8 mouse cellular contexts compared by ENCODE assay signal in the genomic region with DNA sequence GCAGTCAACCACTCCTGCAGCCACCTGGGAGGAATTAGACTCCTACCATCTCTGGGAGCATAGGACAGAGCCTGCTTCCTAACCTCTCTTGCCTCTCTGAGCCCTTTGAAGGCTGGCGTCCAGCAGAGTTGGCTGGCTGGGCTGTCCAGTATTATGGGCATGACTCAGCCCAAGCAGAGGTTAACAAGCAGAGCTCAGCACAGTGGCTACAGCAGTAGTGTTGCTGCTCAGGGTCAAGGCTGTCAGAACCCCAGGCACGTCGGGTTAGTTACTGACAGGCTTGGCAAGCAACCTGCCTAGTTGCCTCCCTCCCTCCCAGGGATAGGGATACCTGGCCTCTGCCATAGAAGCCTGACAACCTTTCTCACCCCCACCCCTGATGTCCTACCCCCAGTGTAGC. TPM values are rescaled to one million over a fixed set of nuclear protein-coding genes. Genes with fewer than 3 reads are reported as not detected.
DNase-seq lines count a peak whose midpoint lies in the region; ATAC-seq and TF ChIP-seq lines count a peak whose summit lies in the region.

No protein-coding gene starts in this region.

- in situ Hi-C loops in Patski (cut with MboI; ENCODE audit: low pct_unique_long_range_greater_than_20kb): no loop called here

- peaks cover 9% of the 10 kb centered on the region; the same call in 1 of the 2 replicates for H3K36me3 ChIP-seq in hindbrain, embryonic 10.5 days
- H3K36me3 ChIP-seq in hindbrain, embryonic 11.5 days (ENCODE audit: control insufficient read depth, insufficient read depth, low read length): no peaks in the 10 kb centered on the region
- H3K36me3 ChIP-seq in forebrain, postnatal 0 days (ENCODE audit: insufficient read depth): no peaks in the 10 kb centered on the region; the same call in 1 of the 2 replicates
- no peaks in the 10 kb centered on the region; the same call in 1 of the 2 replicates for H3K36me3 ChIP-seq in intestine, embryonic 14.5 days (ENCODE audit: control insufficient read depth, insufficient read depth, low read length)

- H3K4me3 ChIP-seq in hindbrain, embryonic 10.5 days: peak overlapping the region; percentile 6; the same call in 1 of the 2 replicates
- H3K4me3 ChIP-seq in hindbrain, embryonic 11.5 days (ENCODE audit: low read depth, low read length): no peak overlapping the region
- H3K4me3 ChIP-seq in forebrain, postnatal 0 days (ENCODE audit: low read depth, low read length): no peak overlapping the region
- H3K4me3 ChIP-seq in intestine, embryonic 14.5 days (ENCODE audit: low read depth, low read length): no peak overlapping the region

- peak; percentile 2 for DNase-seq in hindbrain, embryonic 10.5 days (ENCODE audit: low spot score)
- DNase-seq in hindbrain, embryonic 11.5 days (ENCODE audit: low spot score): no peak
- DNase-seq in Patski (ENCODE audit: low read depth, low spot score): no peak
- DNase-seq in forebrain, postnatal 0 days: no peak
- no peak for DNase-seq in intestine, embryonic 14.5 days (ENCODE audit: low spot score)
- DNase-seq in lung, postnatal 25 days (ENCODE audit: low spot score): peak; percentile 3
- no peak for DNase-seq in frontal cortex, postnatal 25 days (ENCODE audit: low spot score in 2 of 2)
- no peak for DNase-seq in layer of hippocampus, postnatal 25 days (ENCODE audit: extremely low spot score in 1 of 2, low spot score in 1 of 2)

- no peak overlapping the region for H3K27ac ChIP-seq in hindbrain, embryonic 10.5 days
- no peak overlapping the region for H3K27ac ChIP-seq in hindbrain, embryonic 11.5 days (ENCODE audit: low read depth, low read length)
- H3K27ac ChIP-seq in forebrain, postnatal 0 days (ENCODE audit: low read depth, low read length): no peak overlapping the region
- no peak overlapping the region for H3K27ac ChIP-seq in intestine, embryonic 14.5 days (ENCODE audit: low read depth)

- WGBS in hindbrain, embryonic 10.5 days: 44% methylated on average over 3 of the region's 3 CpGs
- 58% methylated on average over 3 of the region's 3 CpGs for WGBS in hindbrain, embryonic 11.5 days
- 45% methylated on average over 3 of the region's 3 CpGs for WGBS in forebrain, postnatal 0 days
- WGBS in intestine, embryonic 14.5 days: 38% methylated on average over 3 of the region's 3 CpGs

- H3K9ac ChIP-seq in hindbrain, embryonic 11.5 days (ENCODE audit: low read depth, low read length): no peak overlapping the region
- no peak overlapping the region for H3K9ac ChIP-seq in forebrain, postnatal 0 days
- no peak overlapping the region for H3K9ac ChIP-seq in intestine, embryonic 14.5 days (ENCODE audit: low read length)

- peaks cover 6% of the 10 kb centered on the region for H3K27me3 ChIP-seq in hindbrain, embryonic 10.5 days (ENCODE audit: insufficient read depth, poor library complexity, severe bottlenecking)
- H3K27me3 ChIP-seq in hindbrain, embryonic 11.5 days (ENCODE audit: control insufficient read depth, insufficient read depth, low read length): no peaks in the 10 kb centered on the region
- peaks cover 5% of the 10 kb centered on the region for H3K27me3 ChIP-seq in Patski
- no peaks in the 10 kb centered on the region for H3K27me3 ChIP-seq in forebrain, postnatal 0 days (ENCODE audit: insufficient read depth, low read length)
- no peaks in the 10 kb centered on the region for H3K27me3 ChIP-seq in intestine, embryonic 14.5 days (replicated peaks; ENCODE audit: control insufficient read depth, insufficient read depth, low read length)

- H3K4me1 ChIP-seq in hindbrain, embryonic 10.5 days (replicated peaks): peaks cover 34% of the 10 kb centered on the region
- H3K4me1 ChIP-seq in hindbrain, embryonic 11.5 days (replicated peaks; ENCODE audit: control insufficient read depth, insufficient read depth, low read length): no peaks in the 10 kb centered on the region
- no peaks in the 10 kb centered on the region for H3K4me1 ChIP-seq in forebrain, postnatal 0 days (ENCODE audit: insufficient read depth)
- H3K4me1 ChIP-seq in intestine, embryonic 14.5 days (replicated peaks; ENCODE audit: control insufficient read depth, insufficient read depth, low read length): peaks cover 17% of the 10 kb centered on the region

- POLR2A ChIA-PET in Patski (lab: Charles Lee): no interaction called here

- CTCF ChIA-PET in Patski (lab: Charles Lee): interaction anchor here (1.3 kb wide), 1 partner anchor 33 kb away, joined by 3 read pairs; no protein-coding TSS in a partner anchor

- ATAC-seq in hindbrain, embryonic 11.5 days (ENCODE audit: low FRiP score): no peak
- ATAC-seq in Patski: peak; percentile 18
- ATAC-seq in forebrain, postnatal 0 days: no peak
- ATAC-seq in intestine, embryonic 14.5 days (replicated peaks; ENCODE audit: low FRiP score, low TSS enrichment, low read depth): no peak

- no peaks in the 10 kb centered on the region for H3K9me3 ChIP-seq in hindbrain, embryonic 10.5 days
- no peaks in the 10 kb centered on the region for H3K9me3 ChIP-seq in hindbrain, embryonic 11.5 days (ENCODE audit: control insufficient read depth, low read length)
- no peaks in the 10 kb centered on the region for H3K9me3 ChIP-seq in forebrain, postnatal 0 days (ENCODE audit: low read length)
- no peaks in the 10 kb centered on the region for H3K9me3 ChIP-seq in intestine, embryonic 14.5 days (ENCODE audit: control insufficient read depth, low read length)

- H3K4me2 ChIP-seq in hindbrain, embryonic 11.5 days (replicated peaks; ENCODE audit: low read depth, low read length): no peak overlapping the region
- H3K4me2 ChIP-seq in forebrain, postnatal 0 days (ENCODE audit: low read depth): 0 out of 2 replicates have a peak overlapping the region, but pooled peaks have one; percentile 5
- H3K4me2 ChIP-seq in intestine, embryonic 14.5 days (ENCODE audit: low read length): peak overlapping the region; percentile 60

- TF ChIP-seq CTCF in Patski (IDR thresholded peaks at IDR 0.05): no peak
- TF ChIP-seq CTCF in forebrain, postnatal 0 days (IDR thresholded peaks at IDR 0.05; ENCODE audit: low read depth): no peak

RNA-seq across cellular contexts. Expression of a gene that starts 1.9 kb away (rescaled TPM):
- 10.7 and 14.1 TPM in 2 replicates for polyA plus RNA-seq in hindbrain, embryonic 10.5 days (2016; fragmentation: Nextera tagmentation; extraction: Ambion mirVana)
- polyA plus RNA-seq in hindbrain, embryonic 11.5 days (2014; fragmentation: Nextera tagmentation; extraction: Ambion mirVana): 7.6 and 8.7 TPM in 2 replicates
- 13.3 TPM for polyA plus RNA-seq in Patski (2021)
- 11.7 and 13.8 TPM in 2 replicates for total RNA-seq in forebrain, postnatal 0 days (2014; rRNA removed)
- polyA plus RNA-seq in forebrain, postnatal 0 days (2015; fragmentation: Nextera tagmentation; extraction: Ambion mirVana): 6.7 and 7.6 TPM in 2 replicates
- 15.7 and 16.8 TPM in 2 replicates for polyA plus RNA-seq in intestine, embryonic 14.5 days (2014; fragmentation: Nextera tagmentation; extraction: Ambion mirVana)
- total RNA-seq in layer of hippocampus, postnatal 25 days (2021): 10 to 100 TPM; 11.3 to 13.9 TPM

RNA-seq across cellular contexts. Expression of a gene that starts 2.3 kb away (rescaled TPM):
- polyA plus RNA-seq in hindbrain, embryonic 10.5 days (2016; fragmentation: Nextera tagmentation; extraction: Ambion mirVana): 144 and 164 TPM in 2 replicates
- 146 and 155 TPM in 2 replicates for polyA plus RNA-seq in hindbrain, embryonic 11.5 days (2014; fragmentation: Nextera tagmentation; extraction: Ambion mirVana)
- polyA plus RNA-seq in Patski (2021): 324 TPM
- total RNA-seq in forebrain, postnatal 0 days (2014; rRNA removed): 41.9 and 45.4 TPM in 2 replicates
- polyA plus RNA-seq in forebrain, postnatal 0 days (2015; fragmentation: Nextera tagmentation; extraction: Ambion mirVana): 113 and 121 TPM in 2 replicates
- 230 and 236 TPM in 2 replicates for polyA plus RNA-seq in intestine, embryonic 14.5 days (2014; fragmentation: Nextera tagmentation; extraction: Ambion mirVana)
- 10 to 100 TPM; 78.9 to 83.0 TPM for total RNA-seq in layer of hippocampus, postnatal 25 days (2021)

RNA-seq across cellular contexts. Expression of a gene that starts 38.6 kb away (rescaled TPM):
- 0.10 and 0.19 TPM in 2 replicates for polyA plus RNA-seq in hindbrain, embryonic 10.5 days (2016; fragmentation: Nextera tagmentation; extraction: Ambion mirVana)
- 0.28 TPM in 1 of 2 replicates, not detected in the other for polyA plus RNA-seq in hindbrain, embryonic 11.5 days (2014; fragmentation: Nextera tagmentation; extraction: Ambion mirVana)
- 0.06 TPM for polyA plus RNA-seq in Patski (2021)
- 0.62 and 1.6 TPM in 2 replicates for total RNA-seq in forebrain, postnatal 0 days (2014; rRNA removed)
- 0.29 and 0.45 TPM in 2 replicates for polyA plus RNA-seq in forebrain, postnatal 0 days (2015; fragmentation: Nextera tagmentation; extraction: Ambion mirVana)
- 0.23 and 0.27 TPM in 2 replicates for polyA plus RNA-seq in intestine, embryonic 14.5 days (2014; fragmentation: Nextera tagmentation; extraction: Ambion mirVana)
- 10 to 100 TPM; 15.8 to 18.2 TPM for total RNA-seq in layer of hippocampus, postnatal 25 days (2021)

RNA-seq across cellular contexts. Expression of a gene that starts 45.3 kb away (rescaled TPM):
- polyA plus RNA-seq in hindbrain, embryonic 10.5 days (2016; fragmentation: Nextera tagmentation; extraction: Ambion mirVana): 5.0 and 5.6 TPM in 2 replicates
- 6.0 and 7.8 TPM in 2 replicates for polyA plus RNA-seq in hindbrain, embryonic 11.5 days (2014; fragmentation: Nextera tagmentation; extraction: Ambion mirVana)
- polyA plus RNA-seq in Patski (2021): 192 TPM
- 39.5 and 45.4 TPM in 2 replicates for total RNA-seq in forebrain, postnatal 0 days (2014; rRNA removed)
- polyA plus RNA-seq in forebrain, postnatal 0 days (2015; fragmentation: Nextera tagmentation; extraction: Ambion mirVana): 3.9 and 5.8 TPM in 2 replicates
- 9.1 and 10.8 TPM in 2 replicates for polyA plus RNA-seq in intestine, embryonic 14.5 days (2014; fragmentation: Nextera tagmentation; extraction: Ambion mirVana)
- total RNA-seq in layer of hippocampus, postnatal 25 days (2021): 100 to 1,000 TPM in 1 of 2 experiments, 10 to 100 TPM in 1; 88.3 to 110 TPM

RNA-seq across cellular contexts. Expression of a gene that starts 55.9 kb away (rescaled TPM):
- polyA plus RNA-seq in hindbrain, embryonic 10.5 days (2016; fragmentation: Nextera tagmentation; extraction: Ambion mirVana): 1.3 and 1.8 TPM in 2 replicates
- polyA plus RNA-seq in hindbrain, embryonic 11.5 days (2014; fragmentation: Nextera tagmentation; extraction: Ambion mirVana): 1.3 and 1.6 TPM in 2 replicates
- 4.0 TPM for polyA plus RNA-seq in Patski (2021)
- total RNA-seq in forebrain, postnatal 0 days (2014; rRNA removed): 0.14 and 0.62 TPM in 2 replicates
- 0.91 and 0.99 TPM in 2 replicates for polyA plus RNA-seq in forebrain, postnatal 0 days (2015; fragmentation: Nextera tagmentation; extraction: Ambion mirVana)
- 1.7 and 1.8 TPM in 2 replicates for polyA plus RNA-seq in intestine, embryonic 14.5 days (2014; fragmentation: Nextera tagmentation; extraction: Ambion mirVana)
- total RNA-seq in layer of hippocampus, postnatal 25 days (2021): 1 to 10 TPM; 4.3 to 8.7 TPM

Comparison
In these comparisons a context has a peak if more than half of its experiments do, and no peak if none do; other contexts are left out.
1. DNase-seq: peak in hindbrain, embryonic 10.5 days (single experiment) and lung, postnatal 25 days (single experiment); none in hindbrain, embryonic 11.5 days (single experiment), Patski (single experiment), forebrain, postnatal 0 days (single experiment), intestine, embryonic 14.5 days (single experiment), frontal cortex, postnatal 25 days (0 of 2) and layer of hippocampus, postnatal 25 days (0 of 2).